Mouse (Mus musculus): ENCODE data around the gene Abhd12.

- TF ChIP-seq GATA1 (IDR thresholded peaks at IDR 0.05; ENCODE audit: low read length) (no peak), TAL1 (IDR thresholded peaks at IDR 0.05; ENCODE audit: low read length) (no peak)
These were observed 17.2 kb downstream of the Abhd12 start for GRCm38 (mm10) chr2:150887370-150887769.
